Mouse (Mus musculus) liver, adult 2 months (tissue): Measurements from ENCODE around the gene Spint1.

Experiments used
- CTCF ChIP-seq: fragments of 200-500 bp; IDR thresholded peaks from 2 replicates; pipeline ENCODE4 v1.5.1; 2011; ENCODE audit warnings: low read depth, low read length, control low read depth
- POLR2A ChIP-seq: fragments of 200-500 bp; IDR thresholded peaks from 2 replicates; pipeline ENCODE4 v1.6.1; 2011; ENCODE audit warnings: low read length, control low read depth; ENCODE audit not compliant: insufficient read depth; ENCODE audit errors: extremely low read depth

- TF ChIP-seq CTCF, result no peak
- no peak for TF ChIP-seq POLR2A
These were observed at the start of gene Spint1 for GRCm38 (mm10) chr2:119237210-119237870.
